Mouse (Mus musculus): Measurements from ENCODE around the gene Incenp.

- TF ChIP-seq POLR2A (IDR thresholded peaks at IDR 0.05; ENCODE audit: borderline replicate concordance, extremely low read depth, low read depth, low read length): no peak
- no peak for TF ChIP-seq CTCF (IDR thresholded peaks at IDR 0.05; ENCODE audit: insufficient read depth, low read length)
Measured at GRCm38 (mm10) chr19:9878186-9878835, 21.0 kb downstream of the Incenp start.
